In genomic region chr4:45473129-45473528, GRCm38 (mm10) we compare ENCODE assay signal across 9 mouse cellular contexts. TPM values are rescaled to one million over a fixed set of nuclear protein-coding genes. Genes with fewer than 3 reads are reported as not detected.
A peak's percentile ranks its signal among the peaks of the same experiment; 100 is the strongest.
DNase-seq lines count a peak whose midpoint lies in the region; ATAC-seq and TF ChIP-seq lines count a peak whose summit lies in the region.
"Had no signal": no experiment of that assay in that cellular context is flagged by ENCODE, and none has a peak within 500 bp of the region (broad histone marks: within the 10 kb centered on the region; RNA-seq: fewer than 3 reads in every experiment).

No protein-coding gene starts in this region.

- peak overlapping the region; percentile 39 for H3K27ac ChIP-seq in hindbrain, embryonic 14.5 days

- H3K27me3 ChIP-seq in hindbrain, embryonic 14.5 days (ENCODE audit: control insufficient read depth, insufficient read depth, low read length), result no peaks in the 10 kb centered on the region
- H3K27me3 ChIP-seq in splenic B cell, adult 2 months (ENCODE audit: control insufficient read depth, insufficient read depth, low read length, poor library complexity, severe bottlenecking), result no peaks in the 10 kb centered on the region

- TF ChIP-seq CTCF in brain, embryonic 14.5 days (IDR thresholded peaks at IDR 0.05; ENCODE audit: borderline replicate concordance, extremely low read depth, insufficient read depth, insufficient read length), result no peak

- DNase-seq in embryo, embryonic 10.5 days (ENCODE audit: low spot score), result peak; percentile 33
- DNase-seq in embryo, embryonic 11 days, result no peak
- DNase-seq in brain, embryonic 14.5 days (ENCODE audit: low read depth), result peak; percentile 97
- peak; percentile 87 for DNase-seq in gastrocnemius, postnatal 10 days
- DNase-seq in hindbrain, embryonic 14.5 days (ENCODE audit: low spot score), result peak; percentile 75
- DNase-seq in layer of hippocampus, postnatal 36 days, result peak; percentile 81 to 82
- DNase-seq in splenic B cell, adult 2 months (ENCODE audit: low read depth, low spot score), result peak; percentile 38

- H3K4me3 ChIP-seq in hindbrain, embryonic 14.5 days (replicated peaks; ENCODE audit: low read length), result no peak overlapping the region
- H3K4me3 ChIP-seq: erythroblast, embryonic 14.5 days had no signal

- ATAC-seq in hindbrain, embryonic 14.5 days (ENCODE audit: low FRiP score), result peak; percentile 71
- peak; percentile 63 for ATAC-seq in megakaryocyte progenitor cell, adult 5-6 weeks (replicated peaks; ENCODE audit: poor library complexity)

- H3K9me3 ChIP-seq in hindbrain, embryonic 14.5 days (ENCODE audit: control insufficient read depth, low read length), result no peaks in the 10 kb centered on the region

- H3K4me2 ChIP-seq in hindbrain, embryonic 14.5 days (replicated peaks), result no peak overlapping the region

- 21% methylated on average over 11 of the region's 11 CpGs for WGBS in hindbrain, embryonic 14.5 days

- no peaks in the 10 kb centered on the region for H3K36me3 ChIP-seq in hindbrain, embryonic 14.5 days (replicated peaks; ENCODE audit: control insufficient read depth, insufficient read depth)
- H3K36me3 ChIP-seq in splenic B cell, adult 2 months (ENCODE audit: control insufficient read depth, insufficient read depth, low read length, poor library complexity, severe bottlenecking), result no peaks in the 10 kb centered on the region

- TF ChIP-seq POLR2A in brain, embryonic 14.5 days (IDR thresholded peaks at IDR 0.05; ENCODE audit: borderline replicate concordance, extremely low read depth, insufficient read depth, insufficient read length, poor library complexity, severe bottlenecking), result no peak

- peaks cover 37% of the 10 kb centered on the region for H3K4me1 ChIP-seq in hindbrain, embryonic 14.5 days (replicated peaks; ENCODE audit: control insufficient read depth, insufficient read depth, low read length)

- no peak overlapping the region for H3K9ac ChIP-seq in hindbrain, embryonic 14.5 days

RNA-seq across cellular contexts. Expression of gene Shb, which starts 59.1 kb away (rescaled TPM):
- polyA plus RNA-seq in brain, embryonic 14.5 days (2012; rRNA removed), result 36.4 and 47.2 TPM in 2 replicates
- total RNA-seq in gastrocnemius, postnatal 10 days (2021), result 10 to 100 TPM in 1 of 2 experiments, 1 to 10 TPM in 1; 9.3 to 12.5 TPM
- polyA plus RNA-seq in hindbrain, embryonic 14.5 days (2014; fragmentation: Nextera tagmentation; extraction: Ambion mirVana), result 8.7 and 9.9 TPM in 2 replicates
- 10 to 100 TPM; 15.4 to 16.6 TPM for total RNA-seq in layer of hippocampus, postnatal 36 days (2021)
- 1.5 TPM in 2 replicates for total RNA-seq in megakaryocyte progenitor cell, adult 5-6 weeks (2015)
- 2.0 and 2.8 TPM in 2 replicates for total RNA-seq in megakaryocyte progenitor cell, adult 5-6 weeks (2017)
